Mouse (Mus musculus) left cerebral cortex, adult 2 months (tissue): ENCODE results near the gene Ahnak. TPM values are rescaled to one million over a fixed set of nuclear protein-coding genes. Genes with fewer than 3 reads are reported as not detected.

Experiments used
- DNase-seq, 2 experiments: peaks; one replicate each; pipeline ENCODE4 v3.0.0; 2021 to 2022; ENCODE audit warnings: low spot score in 2 of 2, mixed read lengths in 1 of 2; ENCODE audit errors: extremely low spot score in 1 of 2
- H3K27ac ChIP-seq: fragments of 200-600 bp; 2 replicates; pipeline ENCODE4 v1.8.1; 2022
- H3K4me3 ChIP-seq: fragments of 200-600 bp; 2 replicates; pipeline ENCODE4 v1.8.1; 2022
- CTCF ChIP-seq: fragments of 200-600 bp; IDR thresholded peaks from 2 replicates; pipeline ENCODE4 v1.8.1; 2022; ENCODE audit warnings: antibody characterized with exemption, mild to moderate bottlenecking, moderate library complexity
- intact Hi-C: fragments of 180-260 bp; cut with DNase I; formaldehyde crosslinking; loops from one replicate; pipeline ENCODE4 v1.15.1; 2025
- long read RNA-seq, 2 experiments: library from polyadenylated mRNA; stranded (forward); transcript quantifications; one replicate each; pipeline ENCODE4 v2.0.0; 2021; ENCODE audit warnings: borderline mapping rate in 2 of 2
- total RNA-seq, 2 experiments: library from RNA; stranded (reverse); gene quantifications; 2 replicates each; pipeline ENCODE4 v1.2.3; 2021

Gene Ahnak
- total RNA-seq, result 10 to 100 TPM; 22.5 to 32.2 TPM
- long read RNA-seq, experiment 1, partial matches to known transcripts, result 0 of 2 reads
- long read RNA-seq, experiment 1, other reads (novel, unspliced or antisense), result 1 of 2 reads
- long read RNA-seq, experiment 2, full-length matches to known transcripts, result 1 of 2 reads
- long read RNA-seq, experiment 2, partial matches to known transcripts, result 0 of 2 reads
- long read RNA-seq, experiment 2, other reads (novel, unspliced or antisense), result 1 of 2 reads

GRCm38 (mm10) chr19:8989066-8989566 is at the start of gene Ahnak:
Ahnak (plus strand) TSS chr19:8989284.
- Histone ChIP-seq H3K27ac (peak within 1 kb of the TSS; percentile 78), H3K4me3 (peak within 1 kb of the TSS; percentile 57)
- intact Hi-C loops, result no loop called here
- no peak for DNase-seq
- TF ChIP-seq CTCF, result no peak

GRCm38 (mm10) chr19:8940526-8941133 is 48.5 kb upstream of the Ahnak start:
- intact Hi-C loops, result loop anchor here (5.0 kb wide), 1 partner anchor 98 kb away; no protein-coding TSS in a partner anchor
- DNase-seq, result no peak
- Histone ChIP-seq H3K27ac (no peak overlapping the region), H3K4me3 (no peak overlapping the region)
- no peak for TF ChIP-seq CTCF

- H3K4me3 ChIP-seq, result peak overlapping the region; percentile 76
- TF ChIP-seq CTCF, result no peak
- H3K27ac ChIP-seq, result peak overlapping the region; percentile 7
- intact Hi-C loops, result loop anchor here (5.0 kb wide), 1 partner anchor 99 kb away; no protein-coding TSS in a partner anchor
- DNase-seq, result no peak
Observed at GRCm38 (mm10) chr19:8941136-8941514, 48.0 kb upstream of the Ahnak start.

- DNase-seq, result peak; percentile 92 to 94
- intact Hi-C loops, result loop anchor here (5.0 kb wide), 1 partner anchor 99 kb away; no protein-coding TSS in a partner anchor
- TF ChIP-seq CTCF, result no peak; the same call in 1 of the 2 replicates
- Histone ChIP-seq H3K4me3 (peak within 1 kb of the TSS; percentile 76), H3K27ac (peak within 1 kb of the TSS; percentile 93)
Observed at GRCm38 (mm10) chr19:8941515-8942217, 47.4 kb upstream of the Ahnak start, which contains the start of gene Mta2. Mta2 (plus strand) TSS chr19:8941875.

GRCm38 (mm10) chr19:8942276-8942964 is 46.7 kb upstream of the Ahnak start:
- Histone ChIP-seq H3K27ac (peak overlapping the region; percentile 93), H3K4me3 (peak overlapping the region; percentile 76)
- no peak for TF ChIP-seq CTCF
- intact Hi-C loops, result loop anchor here (5.0 kb wide), 1 partner anchor 100 kb away; no protein-coding TSS in a partner anchor
- DNase-seq, result peak in 1 of 2 experiments; percentile 59

GRCm38 (mm10) chr19:8943047-8943446 is 46.0 kb upstream of the Ahnak start:
- DNase-seq, result no peak
- H3K4me3 ChIP-seq, result peak overlapping the region; percentile 76
- no peak for TF ChIP-seq CTCF
- no peak overlapping the region for H3K27ac ChIP-seq
- intact Hi-C loops, result loop anchor here (1.0 to 5.0 kb wide), 2 partner anchors 9 to 101 kb away; no protein-coding TSS in a partner anchor

GRCm38 (mm10) chr19:8944062-8944461 is 45.0 kb upstream of the Ahnak start:
- TF ChIP-seq CTCF, result no peak
- intact Hi-C loops, result loop anchor here (5.0 kb wide), 1 partner anchor 102 kb away; no protein-coding TSS in a partner anchor
- no peak for DNase-seq
- H3K4me3 ChIP-seq, result no peak overlapping the region
- H3K27ac ChIP-seq, result no peak overlapping the region

- intact Hi-C loops, result loop anchor here (5.0 kb wide), 1 partner anchor 102 kb away; no protein-coding TSS in a partner anchor
- no peak overlapping the region for H3K27ac ChIP-seq
- TF ChIP-seq CTCF, result no peak
- H3K4me3 ChIP-seq, result no peak overlapping the region
- no peak for DNase-seq
Observed at GRCm38 (mm10) chr19:8944750-8945149, 44.3 kb upstream of the Ahnak start.

- no peak for TF ChIP-seq CTCF
- Histone ChIP-seq H3K27ac (no peak overlapping the region), H3K4me3 (no peak overlapping the region)
- intact Hi-C loops, result no loop called here
- no peak for DNase-seq
Observed at GRCm38 (mm10) chr19:8945251-8945650, 43.8 kb upstream of the Ahnak start.

- Histone ChIP-seq H3K27ac (no peak overlapping the region), H3K4me3 (no peak overlapping the region)
- intact Hi-C loops, result no loop called here
- no peak for TF ChIP-seq CTCF
- no peak for DNase-seq
Observed at GRCm38 (mm10) chr19:8946929-8947328, 42.2 kb upstream of the Ahnak start.

- H3K27ac ChIP-seq, result no peak overlapping the region
- no peak for TF ChIP-seq CTCF
- intact Hi-C loops, result no loop called here
- DNase-seq, result no peak
- no peak overlapping the region for H3K4me3 ChIP-seq
Observed at GRCm38 (mm10) chr19:8950190-8950589, 38.9 kb upstream of the Ahnak start.
